Mouse (Mus musculus) MEL (cell line): ENCODE measurements around the gene Fibin.

Experiments
- CTCF ChIP-seq, 3 experiments: IDR thresholded peaks in 2 of 3; conservative IDR thresholded peaks in 1 of 3; 2 replicates each; pipeline ENCODE4 v1.5.1; 2011 to 2012; ENCODE audit warnings: low read length in 3 of 3, low read depth in 2 of 3, mild to moderate bottlenecking in 2 of 3, improper control_type of control experiment in 1 of 3, inconsistent platforms in 1 of 3, mixed read lengths in 1 of 3, moderate library complexity in 1 of 3; ENCODE audit not compliant: control insufficient read depth in 1 of 3, insufficient read depth in 1 of 3, poor library complexity in 1 of 3, severe bottlenecking in 1 of 3
- EP300 ChIP-seq, 2 experiments: IDR thresholded peaks; 2 replicates each; pipeline ENCODE4 v1.6.1; 2011; ENCODE audit warnings: improper control_type of control experiment in 2 of 2, low read length in 2 of 2, low read depth in 1 of 2, mild to moderate bottlenecking in 1 of 2
- HCFC1 ChIP-seq: IDR thresholded peaks from 2 replicates; pipeline ENCODE4 v1.6.1; 2012; ENCODE audit warnings: low read depth, mild to moderate bottlenecking, inconsistent platforms, low read length, improper control_type of control experiment, moderate library complexity
- JUND ChIP-seq: IDR thresholded peaks from 2 replicates; pipeline ENCODE4 v1.6.1; 2011; ENCODE audit warnings: low read depth, mild to moderate bottlenecking, improper control_type of control experiment, low read length
- KAT2A ChIP-seq: conservative IDR thresholded peaks from 2 replicates; pipeline ENCODE4 v1.6.1; 2012; ENCODE audit warnings: low read depth, low read length, improper control_type of control experiment, inconsistent platforms
- MXI1 ChIP-seq: IDR thresholded peaks from 2 replicates; pipeline ENCODE4 v1.6.1; 2011; ENCODE audit warnings: mild to moderate bottlenecking, low read depth, low read length, improper control_type of control experiment
- POLR2A ChIP-seq, 2 experiments: IDR thresholded peaks; 2 replicates each; pipeline ENCODE4 v1.6.1; 2011 to 2012; ENCODE audit warnings: low read length in 2 of 2, mild to moderate bottlenecking in 2 of 2, control low read depth in 1 of 2, improper control_type of control experiment in 1 of 2, low read depth in 1 of 2, moderate library complexity in 1 of 2; ENCODE audit not compliant: control insufficient read depth in 1 of 2, insufficient read depth in 1 of 2, poor library complexity in 1 of 2
- POLR2AphosphoS2 ChIP-seq: IDR thresholded peaks from 2 replicates; pipeline ENCODE4 v1.6.1; 2011; ENCODE audit warnings: low read length, improper control_type of control experiment
- ZC3H11A ChIP-seq: IDR thresholded peaks from 2 replicates; pipeline ENCODE4 v1.6.1; 2012; ENCODE audit warnings: low read depth, mild to moderate bottlenecking, inconsistent platforms, low read length, improper control_type of control experiment
- ZMIZ1 ChIP-seq: IDR thresholded peaks from 2 replicates; pipeline ENCODE4 v1.6.1; 2012; ENCODE audit warnings: low read depth, mild to moderate bottlenecking, inconsistent platforms, low read length, improper control_type of control experiment, moderate library complexity

DNA sequence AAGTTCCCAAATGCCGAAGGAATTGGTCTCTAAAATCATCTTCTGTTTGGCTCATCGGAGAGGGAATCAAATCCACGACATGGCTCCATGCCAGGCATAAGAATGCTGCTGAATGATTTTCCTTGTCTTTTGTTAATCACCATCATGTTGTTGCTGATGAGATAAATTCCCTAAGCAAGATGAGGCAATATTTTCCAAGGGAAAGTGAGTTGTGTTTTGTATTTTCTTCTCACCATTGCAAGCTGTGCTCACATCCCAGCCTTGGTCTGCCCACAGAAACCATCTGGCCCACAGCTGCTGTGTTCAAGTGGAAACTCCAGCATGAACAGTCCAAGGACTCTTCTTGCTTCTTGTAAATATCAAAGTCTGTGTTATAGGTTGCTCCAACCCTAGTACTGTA, 48.4 kb upstream of the Fibin start:
- TF ChIP-seq EP300 (IDR thresholded peaks at IDR 0.05; ENCODE audit: low read depth in 1 of 2, low read length in 2 of 2) (no peak), KAT2A (no peak), JUND (no peak), POLR2AphosphoS2 (no peak), ZMIZ1 (no peak), CTCF (IDR thresholded peaks at IDR 0.05 in 2 of 3, conservative IDR thresholded peaks at IDR 0.05 in 1 of 3; ENCODE audit: control insufficient read depth in 1 of 3, insufficient read depth in 1 of 3, low read depth in 2 of 3, low read length in 3 of 3, poor library complexity in 1 of 3, severe bottlenecking in 1 of 3) (no peak), POLR2A (IDR thresholded peaks at IDR 0.05; ENCODE audit: control insufficient read depth in 1 of 2, insufficient read depth in 1 of 2, low read depth in 1 of 2, low read length in 2 of 2, poor library complexity in 1 of 2) (no peak), MXI1 (no peak), HCFC1 (no peak), ZC3H11A (no peak)
